Mouse (Mus musculus) gastrocnemius, postnatal 4 days (tissue): Measurements from ENCODE around the gene Mdn1. TPM values are rescaled to one million over a fixed set of nuclear protein-coding genes. Genes with fewer than 3 reads are reported as not detected.

ENCODE experiments used
- DNase-seq, 2 experiments: peaks; one replicate each; pipeline ENCODE4 v3.0.0; 2021 to 2022; ENCODE audit warnings: low spot score in 2 of 2, mixed read lengths in 2 of 2
- long read RNA-seq, 2 experiments: library from polyadenylated mRNA; stranded (forward); transcript quantifications; one replicate each; pipeline ENCODE4 v2.0.0; 2021
- total RNA-seq, 2 experiments: library from RNA; stranded (reverse); gene quantifications; 2 replicates each; pipeline ENCODE4 v1.2.3; 2021

Mdn1 gene
- 10 to 100 TPM; 16.8 to 19.0 TPM for total RNA-seq
- long read RNA-seq, experiment 1, partial matches to known transcripts: 2 of 3 reads
- long read RNA-seq, experiment 1, other reads (novel, unspliced or antisense): 1 of 3 reads
- long read RNA-seq, experiment 2, partial matches to known transcripts: 5 of 6 reads
- long read RNA-seq, experiment 2, other reads (novel, unspliced or antisense): 1 of 6 reads

- DNase-seq: peak; percentile 95 to 96
Measured at GRCm38 (mm10) chr4:32656918-32657662, at the start of gene Mdn1. Gene Mdn1, plus strand, starts transcription at chr4:32657119.

- peak; percentile 94 to 96 for DNase-seq
Measured at GRCm38 (mm10) chr4:32615034-32615881, 41.7 kb upstream of the Mdn1 start, which contains the start of gene Casp8ap2. Gene Casp8ap2, plus strand, starts transcription at chr4:32615451.

- DNase-seq: no peak
Measured at GRCm38 (mm10) chr4:32621637-32622036, 35.3 kb upstream of the Mdn1 start.

GRCm38 (mm10) chr4:32651669-32652068 is 5.2 kb upstream of the Mdn1 start:
- DNase-seq: no peak

- no peak for DNase-seq
Measured at GRCm38 (mm10) chr4:32656146-32656904, 594 bp upstream of the Mdn1 start.

DNA sequence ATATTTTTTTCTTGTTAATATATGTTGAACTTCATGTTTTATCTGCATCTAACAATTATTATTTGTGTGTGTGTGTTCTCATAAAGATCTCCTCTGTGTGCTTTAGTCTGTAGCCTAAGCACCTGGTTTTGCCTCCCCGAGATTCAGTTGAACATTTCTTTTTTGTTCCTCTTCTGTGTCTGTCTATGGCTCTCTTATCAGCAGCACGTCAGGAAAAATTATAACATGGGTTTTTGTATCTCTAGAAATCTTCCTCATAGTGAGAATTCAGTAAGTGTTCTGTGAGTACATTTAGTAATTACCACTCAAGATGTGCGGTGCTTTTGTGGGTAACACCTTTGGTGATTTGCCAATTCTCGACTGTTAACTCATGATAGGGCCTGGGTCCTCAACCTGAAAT is 8.9 kb downstream of the Mdn1 start:
- DNase-seq: no peak

DNA sequence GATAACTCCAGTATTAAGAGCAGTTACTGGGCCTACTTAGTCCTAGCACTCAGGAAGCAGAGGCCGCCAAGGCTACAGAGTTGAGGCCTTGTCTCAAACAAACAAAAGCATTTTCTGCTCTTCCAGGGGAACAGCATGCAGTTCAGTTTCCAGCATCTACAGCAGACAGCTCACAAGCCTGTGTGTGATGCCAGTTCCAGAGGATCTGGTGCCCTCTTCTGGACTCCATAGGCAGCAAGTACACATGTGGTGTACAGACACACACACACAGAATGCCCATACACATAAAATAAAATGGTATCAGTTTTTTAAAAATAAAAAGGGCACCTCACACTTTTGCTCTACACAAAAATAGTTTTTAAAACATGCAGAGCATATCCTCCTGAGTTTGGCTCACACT is 11.4 kb downstream of the Mdn1 start:
- DNase-seq: no peak

DNA sequence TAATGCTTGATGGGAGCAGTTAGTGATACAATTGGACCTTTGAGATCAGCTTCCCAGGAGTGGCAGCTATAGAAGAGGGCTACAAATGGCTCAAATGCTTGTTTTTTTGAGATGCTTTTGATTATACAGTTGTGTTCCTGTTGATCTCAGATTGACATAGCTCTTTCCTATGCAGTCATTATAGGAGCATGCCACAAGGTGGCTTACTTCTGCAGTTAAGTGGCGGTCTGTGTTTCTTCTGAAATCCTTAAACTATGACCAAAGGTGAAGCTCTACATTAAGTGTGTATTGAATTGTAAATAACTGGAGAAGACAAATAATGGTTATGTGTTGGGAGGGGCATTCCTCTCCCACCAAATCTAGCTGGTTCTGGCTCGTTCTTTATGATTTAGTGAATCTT is 12.9 kb downstream of the Mdn1 start:
- no peak for DNase-seq

DNA sequence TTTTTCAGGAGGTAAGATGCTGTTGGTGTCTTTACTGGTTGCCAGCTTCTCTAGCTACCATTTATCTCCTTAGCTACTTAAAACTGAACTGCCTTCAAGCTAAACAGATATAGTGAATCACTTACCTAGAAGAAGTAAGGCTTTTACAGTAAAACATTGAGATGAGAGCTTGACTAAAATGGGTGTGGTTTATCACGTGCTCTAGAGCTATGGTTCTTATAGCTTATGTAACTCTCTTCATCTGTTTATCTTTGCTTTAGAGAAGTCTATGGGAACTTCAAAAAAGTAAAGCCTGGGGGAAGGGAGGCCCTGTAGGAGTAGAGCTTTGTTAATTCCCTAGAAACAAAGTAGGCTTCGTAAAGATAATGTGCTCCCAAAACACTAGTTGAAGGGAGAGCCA is 17.1 kb downstream of the Mdn1 start:
- no peak for DNase-seq

DNA sequence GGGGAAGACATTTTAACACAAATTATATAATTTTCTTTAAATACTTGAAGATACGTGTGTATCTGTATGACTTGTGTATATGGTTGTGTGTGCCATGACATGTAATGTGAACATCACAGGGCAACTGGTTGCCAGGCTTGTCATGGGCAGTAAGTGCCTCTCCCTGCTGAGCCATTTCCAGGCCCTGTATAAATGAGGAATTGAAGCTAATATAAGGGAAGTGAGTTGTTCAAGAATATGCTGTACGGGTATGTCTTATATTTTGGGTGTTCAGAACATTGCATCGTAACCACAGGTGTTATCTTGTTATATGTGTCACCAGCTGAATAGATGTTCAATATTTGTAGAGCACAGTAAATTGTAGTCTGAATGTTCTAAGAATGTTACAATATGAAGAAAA is 20.6 kb downstream of the Mdn1 start:
- DNase-seq: no peak

DNA sequence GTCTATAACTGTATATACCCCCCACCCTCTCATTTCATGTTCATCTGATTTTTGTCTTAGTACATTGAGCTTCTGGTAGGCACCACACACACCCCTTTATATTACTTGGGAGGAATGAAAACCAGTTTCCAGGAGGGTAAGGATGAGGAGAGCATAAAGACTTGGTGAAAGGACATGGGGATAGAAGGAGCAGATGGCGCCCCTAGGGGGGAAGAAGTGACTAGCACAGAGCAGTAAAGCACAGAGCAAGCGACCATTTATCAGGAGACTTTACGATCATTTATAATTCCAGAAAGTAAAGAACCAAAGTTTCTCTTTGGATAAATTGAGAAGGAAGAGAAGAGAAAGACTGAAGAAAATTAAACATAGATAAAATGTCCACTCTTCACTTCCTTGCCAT is 23.9 kb downstream of the Mdn1 start:
- DNase-seq: no peak

- DNase-seq: no peak
Measured at GRCm38 (mm10) chr4:32682471-32682870, 25.6 kb downstream of the Mdn1 start.

DNA sequence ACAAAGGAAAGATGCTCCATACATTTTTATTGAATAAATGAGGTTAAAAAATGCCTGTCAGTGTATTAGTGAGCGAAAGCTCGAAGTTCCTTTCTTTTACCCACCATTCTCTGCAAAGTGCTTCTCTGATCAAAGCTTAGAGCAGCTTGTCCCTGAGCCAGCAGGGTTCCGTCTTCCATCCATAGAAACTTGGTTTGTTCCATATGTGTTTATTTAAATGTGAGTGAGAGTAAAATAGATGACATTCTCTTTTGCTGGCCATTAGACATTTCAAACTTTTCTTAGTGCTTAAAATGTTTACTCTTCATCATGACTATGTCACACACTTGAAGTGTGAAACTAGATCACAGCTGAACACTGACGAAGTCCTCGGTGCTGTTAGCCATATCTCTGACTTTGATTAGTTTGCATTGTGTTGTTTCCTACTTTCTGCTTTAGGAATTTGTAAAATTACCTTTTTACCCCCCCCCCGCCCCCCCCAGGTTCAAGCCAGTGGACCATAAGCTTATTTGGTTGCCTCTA is 26.2 kb downstream of the Mdn1 start:
- no peak for DNase-seq

DNA sequence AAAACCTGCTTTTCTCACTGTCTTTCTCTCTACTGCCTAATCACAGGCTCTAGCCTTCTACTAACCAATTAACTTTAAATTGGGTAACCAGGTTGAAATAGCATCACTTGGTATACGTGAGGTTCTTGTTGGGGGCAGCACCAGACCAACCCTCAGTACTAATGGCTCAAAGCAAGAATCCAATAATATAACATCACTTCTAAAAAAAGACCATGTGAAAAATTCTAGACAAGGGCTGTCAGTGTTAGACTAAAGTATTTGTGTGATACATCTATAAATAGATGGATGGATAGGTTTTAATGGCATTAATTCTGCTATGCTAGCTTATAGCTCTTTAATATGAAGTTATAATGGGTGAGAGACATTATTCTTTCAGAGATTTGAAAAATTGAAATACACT is 60.8 kb downstream of the Mdn1 start:
- no peak for DNase-seq

GRCm38 (mm10) chr4:32745394-32745793 is 88.5 kb downstream of the Mdn1 start:
- DNase-seq: no peak

GRCm38 (mm10) chr4:32748396-32748795 is 91.5 kb downstream of the Mdn1 start:
- no peak for DNase-seq

DNA sequence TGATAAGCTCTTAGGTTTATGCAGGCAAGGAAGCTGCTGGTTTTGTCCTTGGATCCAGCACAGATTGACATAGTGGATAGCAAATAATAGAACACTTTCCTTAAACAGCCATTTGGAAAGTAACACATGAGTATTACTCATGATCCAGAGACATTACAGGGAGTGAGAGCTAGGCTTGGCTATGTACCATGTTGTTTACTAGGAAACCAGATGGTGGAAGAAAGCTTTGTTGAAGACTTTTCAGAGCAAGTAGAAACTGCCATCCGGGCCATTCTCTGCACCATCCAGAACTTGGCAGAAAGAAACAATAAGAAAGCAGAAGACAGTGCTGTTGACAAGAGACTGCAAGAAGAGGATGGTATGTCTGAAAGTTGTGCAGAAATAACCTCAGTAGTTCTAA is 93.8 kb downstream of the Mdn1 start:
- no peak for DNase-seq

DNA sequence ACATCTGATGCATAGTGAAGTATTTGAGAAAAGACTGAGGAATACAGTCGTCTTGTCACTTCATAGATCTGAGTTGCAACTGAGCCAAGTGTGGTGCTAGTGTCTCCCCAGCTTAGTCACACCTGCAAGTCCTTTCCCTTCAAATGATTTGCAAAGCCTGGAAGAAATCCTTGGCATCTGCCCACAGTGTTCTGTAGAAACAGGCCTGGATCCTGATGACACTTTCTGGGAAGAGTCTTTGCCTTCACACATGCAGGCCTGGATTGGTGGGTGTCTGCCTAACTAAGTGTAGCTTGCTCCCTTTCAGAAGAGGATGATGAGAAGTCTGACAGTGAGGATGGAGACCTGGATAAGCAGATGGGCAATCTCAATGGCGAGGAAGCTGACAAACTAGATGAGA is 100.5 kb downstream of the Mdn1 start:
- DNase-seq: no peak

DNA sequence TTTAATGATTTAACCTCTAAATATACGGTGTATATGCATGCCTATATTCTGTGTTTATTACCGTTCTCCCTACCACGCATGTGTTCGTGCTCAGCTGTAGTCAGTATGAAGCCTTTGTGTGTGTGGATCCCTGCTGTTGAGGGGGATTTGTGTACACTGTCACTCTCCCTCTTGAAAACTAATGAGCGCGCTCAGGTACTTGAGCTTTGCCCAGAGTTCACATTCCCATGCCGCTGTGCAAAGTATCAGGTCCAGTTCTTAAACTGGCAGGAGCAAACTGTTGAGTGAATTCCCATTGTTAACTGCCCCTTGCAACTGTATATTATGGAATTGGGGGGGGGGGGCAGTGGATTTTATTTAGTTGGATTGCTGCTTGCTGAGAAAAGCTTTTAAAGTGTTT is 110.6 kb downstream of the Mdn1 start:
- DNase-seq: no peak

GRCm38 (mm10) chr4:32768046-32768445 is 111.1 kb downstream of the Mdn1 start:
- DNase-seq: no peak

DNA sequence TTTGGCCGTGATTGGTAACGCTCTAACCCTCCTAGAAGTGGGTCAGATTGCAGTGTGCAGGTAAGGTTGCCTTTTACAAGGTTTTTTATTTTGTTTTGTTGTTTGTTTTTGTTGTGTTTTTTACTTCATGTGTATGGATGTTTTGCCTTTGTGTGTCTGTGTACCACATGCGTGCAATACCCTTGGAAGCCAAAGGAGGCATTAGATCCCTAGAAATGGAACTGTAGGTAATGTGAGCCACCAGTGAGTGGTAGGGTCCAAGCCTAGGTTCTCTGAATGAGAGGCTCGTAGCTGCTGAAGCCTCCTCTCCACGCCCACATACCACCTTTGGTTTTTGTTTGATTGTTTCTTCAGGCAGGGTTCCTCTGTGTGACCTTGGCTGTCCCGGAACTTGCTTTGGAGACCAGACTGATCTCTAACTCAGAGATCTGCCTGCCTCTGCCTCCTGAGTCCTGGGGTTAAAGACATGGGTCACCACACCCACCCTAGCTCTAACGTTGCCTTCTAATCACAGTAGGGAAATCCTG is 113.4 kb downstream of the Mdn1 start:
- no peak for DNase-seq
